Mouse (Mus musculus): ENCODE measurements around the gene Medag.

- no peak for TF ChIP-seq GATA1 (IDR thresholded peaks at IDR 0.05; ENCODE audit: low read length)
- TF ChIP-seq TAL1 (IDR thresholded peaks at IDR 0.05; ENCODE audit: low read length), result no peak
These were observed 636 bp downstream of the Medag start for GRCm38 (mm10) chr5:149412194-149412575.

All from erythroblast, embryonic 14.5 days (primary cell).